Mouse (Mus musculus) midbrain, embryonic 12.5 days (tissue): ENCODE results near the gene Smg8. TPM values are rescaled to one million over a fixed set of nuclear protein-coding genes. Genes with fewer than 3 reads are reported as not detected.
A peak's percentile ranks its signal among the peaks of the same experiment; 100 is the strongest.

Experiments
- ATAC-seq: fragments of 200-750 bp; cut with Nextera tagmentation; 2 replicates; pipeline ENCODE4 v1.8.0; 2017; ENCODE audit warnings: low read depth, moderate TSS enrichment, moderate library complexity; ENCODE audit not compliant: low FRiP score
- H3K27ac ChIP-seq: fragments of 300-500 bp; sonication (generic); replicated peaks from 2 replicates; pipeline ENCODE4 v1.5.1; 2016; ENCODE audit warnings: mild to moderate bottlenecking
- H3K27me3 ChIP-seq: fragments of 300-500 bp; sonication (generic); 2 replicates; pipeline ENCODE4 v1.6.1; 2016; ENCODE audit warnings: mild to moderate bottlenecking
- H3K36me3 ChIP-seq: fragments of 300-500 bp; sonication (generic); 2 replicates; pipeline ENCODE4 v1.6.1; 2016
- H3K4me1 ChIP-seq: fragments of 300-500 bp; sonication (generic); 2 replicates; pipeline ENCODE4 v1.6.1; 2016
- H3K4me2 ChIP-seq: fragments of 300-500 bp; sonication (generic); replicated peaks from 2 replicates; pipeline ENCODE4 v1.6.1; 2016; ENCODE audit warnings: mild to moderate bottlenecking, moderate library complexity
- H3K4me3 ChIP-seq: fragments of 300-500 bp; sonication (generic); 2 replicates; pipeline ENCODE4 v1.5.1; 2016; ENCODE audit warnings: mild to moderate bottlenecking
- H3K9ac ChIP-seq: fragments of 300-500 bp; sonication (generic); replicated peaks from 2 replicates; pipeline ENCODE4 v1.6.1; 2016; ENCODE audit warnings: mild to moderate bottlenecking, moderate library complexity
- H3K9me3 ChIP-seq: fragments of 300-500 bp; sonication (generic); 2 replicates; pipeline ENCODE4 v1.6.1; 2016; ENCODE audit warnings: mild to moderate bottlenecking
- WGBS: fragments of 180-500 bp; shearing (Covaris S2); methylation state at CpG from one replicate; pipeline ENCODE4 v1.1.7; 2016; 5-methylcytosine and 5-hydroxymethylcytosine counted together
- microRNA counts: library from miRNA; unstranded; fragments of <30 nt; microRNA quantifications from one replicate; lab custom pipeline; 2017
- microRNA-seq: library from miRNA; unstranded; fragments of <30 nt; microRNA quantifications from one replicate; pipeline ENCODE4, GENCODE M21; 2017
- polyA plus RNA-seq: library from polyadenylated mRNA; unstranded; fragments of >200 nt; fragmentation: Nextera tagmentation; extraction: Ambion mirVana; gene quantifications from 2 replicates; pipeline ENCODE4 v1.2.1, GENCODE M21; 2016

The Smg8 gene
- polyA plus RNA-seq, 1 experiment from 2014 or later = 29.3 TPM

DNA sequence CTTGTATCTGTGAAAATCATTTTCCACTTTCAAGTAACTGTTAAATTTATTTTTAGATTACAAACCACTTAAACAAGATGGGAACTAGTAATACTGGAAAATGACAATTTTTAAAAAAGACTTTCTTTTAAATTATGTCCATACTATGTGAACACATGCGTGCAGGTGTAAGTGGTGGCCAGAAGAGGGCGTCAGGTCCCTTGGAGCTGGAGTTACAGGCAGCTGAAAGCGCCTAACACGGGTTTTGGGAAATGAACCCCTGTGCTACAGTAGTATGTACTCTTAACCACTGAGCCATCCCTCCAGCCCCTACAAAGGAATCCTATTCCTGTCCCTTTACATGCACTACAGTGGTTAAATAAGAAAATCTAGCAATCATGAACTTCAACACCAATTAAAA lies 50.4 kb downstream of the Smg8 start:
- H3K9me3 ChIP-seq = no peaks in the 10 kb centered on the region
- H3K4me3 ChIP-seq = no peak overlapping the region
- no peak overlapping the region for H3K4me2 ChIP-seq
- H3K27ac ChIP-seq = no peak overlapping the region
- ATAC-seq = no peak
- no peak overlapping the region for H3K9ac ChIP-seq
- H3K27me3 ChIP-seq = no peaks in the 10 kb centered on the region
- WGBS = 74% methylated on average over 4 of the region's 4 CpGs
- H3K4me1 ChIP-seq = no peaks in the 10 kb centered on the region
- peaks cover 77% of the 10 kb centered on the region for H3K36me3 ChIP-seq

DNA sequence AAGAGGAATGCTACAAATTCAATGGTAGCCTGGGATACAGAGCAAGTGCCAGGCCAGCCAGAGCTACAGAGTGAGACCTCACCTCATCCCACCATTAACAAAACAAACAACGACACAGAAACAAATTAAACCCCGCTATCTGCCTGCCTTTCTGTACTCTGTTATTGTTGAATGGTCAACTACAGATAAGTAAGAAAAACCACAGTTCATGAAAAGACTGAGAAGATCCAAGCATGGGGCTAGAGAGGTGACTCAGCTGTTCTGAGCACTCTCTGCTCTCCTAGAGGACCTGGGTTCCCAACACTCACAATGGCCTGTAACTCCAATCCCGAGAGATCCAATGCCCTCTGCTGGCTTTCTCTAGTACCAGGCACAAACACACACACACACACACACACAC lies 58.4 kb downstream of the Smg8 start:
- Histone ChIP-seq H3K27me3 (no peaks in the 10 kb centered on the region), H3K4me2 (no peak overlapping the region), H3K27ac (no peak overlapping the region), H3K4me3 (no peak overlapping the region), H3K4me1 (no peaks in the 10 kb centered on the region), H3K9ac (no peak overlapping the region), H3K9me3 (no peaks in the 10 kb centered on the region), H3K36me3 (peaks cover 9% of the 10 kb centered on the region)
- no peak for ATAC-seq
- WGBS = 97% methylated on average over 3 of the region's 3 CpGs

MicroRNAs encoded within 50 kb of the gene (microRNA counts, 519-probe panel; counts per million panel counts)
- 8,968 counts per million, percentile 93 among the panel's probes with 10 or more counts for microRNA mmu-miR-301a (lab: Ali Mortazavi, UCI)

Small RNA genes lying within 50 kb of the gene (microRNA-seq; reads per million reads assigned to microRNA genes)
- 4,690 reads per million, percentile 90 among the genes with 10 or more reads in this experiment for gene Mir301

Other genes starting within 250 kb of the Smg8 start
- gene Ypel2, start 93.1 kb downstream of the Smg8 start, polyA plus RNA-seq = 10.0 and 10.3 TPM in 2 replicates
- 120 and 122 TPM in 2 replicates for gene Gdpd1, start 12.7 kb downstream of the Smg8 start, polyA plus RNA-seq
- 9.4 and 9.8 TPM in 2 replicates for gene Prr11, start 21.9 kb upstream of the Smg8 start, polyA plus RNA-seq
- 93.4 and 99.6 TPM in 2 replicates for gene Ska2, start 22.5 kb upstream of the Smg8 start, polyA plus RNA-seq
- 95.3 and 106 TPM in 2 replicates for gene Trim37, start 40.3 kb upstream of the Smg8 start, polyA plus RNA-seq